Mouse (Mus musculus) liver, embryonic 13.5 days (tissue): ENCODE measurements around the gene Ctnna3. TPM values are rescaled to one million over a fixed set of nuclear protein-coding genes. Genes with fewer than 3 reads are reported as not detected.
"Not testable (repeated sequence)": the region's sequence is repeated elsewhere in the genome, so short reads cannot be mapped to it uniquely, and the experiment has no call there.

Experiments used
- ATAC-seq: fragments of 200-750 bp; cut with Nextera tagmentation; 2 replicates; pipeline ENCODE4 v1.8.0; 2017; ENCODE audit warnings: low read depth, mild to moderate bottlenecking, moderate number of reproducible peaks, moderate library complexity
- DNase-seq: peaks from one replicate; pipeline ENCODE4 v3.0.0; 2022
- H3K27ac ChIP-seq: fragments of 300-500 bp; sonication (generic); 2 replicates; pipeline ENCODE4 v1.5.1; 2015; ENCODE audit warnings: moderate library complexity, mild to moderate bottlenecking, inconsistent platforms
- H3K27me3 ChIP-seq: fragments of 300-500 bp; sonication (generic); 2 replicates; pipeline ENCODE4 v1.6.1; 2015; ENCODE audit warnings: mild to moderate bottlenecking, inconsistent platforms
- H3K36me3 ChIP-seq: fragments of 300-500 bp; sonication (generic); 2 replicates; pipeline ENCODE4 v1.6.1; 2015; ENCODE audit warnings: mild to moderate bottlenecking, inconsistent platforms
- H3K4me1 ChIP-seq: fragments of 300-500 bp; sonication (generic); replicated peaks from 2 replicates; pipeline ENCODE4 v1.6.1; 2015; ENCODE audit warnings: inconsistent platforms
- H3K4me2 ChIP-seq: fragments of 300-500 bp; sonication (generic); 2 replicates; pipeline ENCODE4 v1.6.1; 2015; ENCODE audit warnings: inconsistent platforms, mild to moderate bottlenecking, moderate library complexity
- H3K4me3 ChIP-seq: fragments of 300-500 bp; sonication (generic); replicated peaks from 2 replicates; pipeline ENCODE4 v1.5.1; 2015; ENCODE audit warnings: mild to moderate bottlenecking, inconsistent platforms
- H3K9ac ChIP-seq: fragments of 300-500 bp; sonication (generic); 2 replicates; pipeline ENCODE4 v1.6.1; 2015; ENCODE audit warnings: mild to moderate bottlenecking, inconsistent platforms
- H3K9me3 ChIP-seq: fragments of 300-500 bp; sonication (generic); replicated peaks from 2 replicates; pipeline ENCODE4 v1.6.1; 2016; ENCODE audit warnings: inconsistent platforms
- WGBS: fragments of 180-500 bp; shearing (Covaris S2); methylation state at CpG from one replicate; pipeline ENCODE4 v1.1.7; 2015; ENCODE audit not compliant: insufficient replicate concordance; 5-methylcytosine and 5-hydroxymethylcytosine counted together
- polyA plus RNA-seq: library from polyadenylated mRNA; unstranded; fragments of >200 nt; fragmentation: Nextera tagmentation; extraction: Ambion mirVana; gene quantifications from 2 replicates; pipeline ENCODE4 v1.2.1, GENCODE M21; 2015

The Ctnna3 gene
- polyA plus RNA-seq, 1 experiment from 2014 or later: 0.05 TPM

GRCm38 (mm10) chr10:64418396-64418795, 988.5 kb downstream of the Ctnna3 start:
- WGBS: 24% methylated on average over 1 of the region's 1 CpGs
- H3K9me3 ChIP-seq, H3K36me3 ChIP-seq, H3K4me2 ChIP-seq, H3K9ac ChIP-seq, DNase-seq, H3K27ac ChIP-seq, H3K4me3 ChIP-seq, H3K27me3 ChIP-seq, H3K4me1 ChIP-seq, ATAC-seq: not testable (repeated sequence)

- no peak for DNase-seq
- Histone ChIP-seq H3K4me2 (no peak overlapping the region), H3K4me1 (no peaks in the 10 kb centered on the region)
Measured at GRCm38 (mm10) chr10:64438736-64439135, 1008.8 kb downstream of the Ctnna3 start.

GRCm38 (mm10) chr10:64448624-64449023, 1018.7 kb downstream of the Ctnna3 start:
- no peaks in the 10 kb centered on the region for H3K4me1 ChIP-seq
- no peak overlapping the region for H3K9ac ChIP-seq
- H3K9me3 ChIP-seq: no peaks in the 10 kb centered on the region
- DNase-seq (no peak), ATAC-seq (no peak)
- no peak overlapping the region for H3K4me2 ChIP-seq
- no peak overlapping the region for H3K4me3 ChIP-seq
- H3K36me3 ChIP-seq: no peaks in the 10 kb centered on the region
- H3K27me3 ChIP-seq: no peaks in the 10 kb centered on the region
- WGBS: 55% methylated on average over 2 of the region's 2 CpGs
- H3K27ac ChIP-seq: no peak overlapping the region

More at GRCm38 (mm10) chr10:64438736-64439135, 1008.8 kb downstream of the Ctnna3 start:
- H3K36me3 ChIP-seq: no peaks in the 10 kb centered on the region
- no peak overlapping the region for H3K27ac ChIP-seq
- no peak for ATAC-seq
- no peak overlapping the region for H3K4me3 ChIP-seq
- H3K9ac ChIP-seq: no peak overlapping the region
- H3K27me3 ChIP-seq: no peaks in the 10 kb centered on the region
- H3K9me3 ChIP-seq: no peaks in the 10 kb centered on the region

GRCm38 (mm10) chr10:64483281-64483680, 1053.4 kb downstream of the Ctnna3 start:
- H3K4me2 ChIP-seq: no peak overlapping the region
- no peaks in the 10 kb centered on the region for H3K9me3 ChIP-seq
- no peak overlapping the region for H3K4me3 ChIP-seq
- ATAC-seq (no peak), DNase-seq (no peak)
- no peaks in the 10 kb centered on the region for H3K36me3 ChIP-seq
- 54% methylated on average over 5 of the region's 5 CpGs for WGBS
- H3K9ac ChIP-seq: no peak overlapping the region
- H3K4me1 ChIP-seq: no peaks in the 10 kb centered on the region
- H3K27me3 ChIP-seq: no peaks in the 10 kb centered on the region
- H3K27ac ChIP-seq: no peak overlapping the region

GRCm38 (mm10) chr10:64489471-64489870, 1059.6 kb downstream of the Ctnna3 start:
- no peaks in the 10 kb centered on the region for H3K9me3 ChIP-seq
- no peak overlapping the region for H3K27ac ChIP-seq
- no peak overlapping the region for H3K9ac ChIP-seq
- H3K36me3 ChIP-seq: no peaks in the 10 kb centered on the region
- no peak overlapping the region for H3K4me2 ChIP-seq
- ATAC-seq (no peak), DNase-seq (no peak)
- no peak overlapping the region for H3K4me3 ChIP-seq
- no peaks in the 10 kb centered on the region for H3K4me1 ChIP-seq
- H3K27me3 ChIP-seq: no peaks in the 10 kb centered on the region

- no peak for ATAC-seq
- no peak overlapping the region for H3K4me3 ChIP-seq
- no peaks in the 10 kb centered on the region for H3K4me1 ChIP-seq
- no peak for DNase-seq
- H3K9me3 ChIP-seq: no peaks in the 10 kb centered on the region
- no peaks in the 10 kb centered on the region for H3K36me3 ChIP-seq
- H3K9ac ChIP-seq: no peak overlapping the region
- no peak overlapping the region for H3K4me2 ChIP-seq
- H3K27ac ChIP-seq: no peak overlapping the region
- H3K27me3 ChIP-seq: no peaks in the 10 kb centered on the region
- WGBS: 72% methylated on average over 3 of the region's 3 CpGs
Measured at GRCm38 (mm10) chr10:64543647-64544046, 1113.7 kb downstream of the Ctnna3 start.

GRCm38 (mm10) chr10:64544389-64544788, 1114.5 kb downstream of the Ctnna3 start:
- DNase-seq (no peak), ATAC-seq (no peak)
- 45% methylated on average over 2 of the region's 2 CpGs for WGBS
- Histone ChIP-seq H3K9ac (no peak overlapping the region), H3K27me3 (no peaks in the 10 kb centered on the region), H3K4me1 (no peaks in the 10 kb centered on the region), H3K27ac (no peak overlapping the region), H3K4me2 (no peak overlapping the region), H3K9me3 (no peaks in the 10 kb centered on the region), H3K4me3 (no peak overlapping the region), H3K36me3 (no peaks in the 10 kb centered on the region)

- DNase-seq: no peak
- Histone ChIP-seq H3K4me3 (no peak overlapping the region), H3K27me3 (no peaks in the 10 kb centered on the region), H3K9ac (no peak overlapping the region), H3K4me1 (no peaks in the 10 kb centered on the region), H3K9me3 (no peaks in the 10 kb centered on the region), H3K27ac (no peak overlapping the region), H3K36me3 (no peaks in the 10 kb centered on the region), H3K4me2 (no peak overlapping the region)
- no peak for ATAC-seq
- 52% methylated on average over 3 of the region's 3 CpGs for WGBS
Measured at GRCm38 (mm10) chr10:64571311-64571710, 1141.4 kb downstream of the Ctnna3 start.

- no peak for ATAC-seq
- H3K27me3 ChIP-seq: no peaks in the 10 kb centered on the region
- no peak overlapping the region for H3K27ac ChIP-seq
- no peaks in the 10 kb centered on the region for H3K4me1 ChIP-seq
- H3K9ac ChIP-seq: no peak overlapping the region
- WGBS: 64% methylated on average over 2 of the region's 2 CpGs
- H3K4me3 ChIP-seq: no peak overlapping the region
- H3K9me3 ChIP-seq: no peaks in the 10 kb centered on the region
- no peak for DNase-seq
- no peak overlapping the region for H3K4me2 ChIP-seq
- no peaks in the 10 kb centered on the region for H3K36me3 ChIP-seq
Measured at GRCm38 (mm10) chr10:64588116-64588515, 1158.2 kb downstream of the Ctnna3 start.

- WGBS: 61% methylated on average over 5 of the region's 5 CpGs
- 0 out of 2 replicates have a peak, but pooled peaks cover 2% of the 10 kb centered on the region for H3K9me3 ChIP-seq
- no peaks in the 10 kb centered on the region for H3K27me3 ChIP-seq
- no peak overlapping the region for H3K4me2 ChIP-seq
- ATAC-seq (no peak), DNase-seq (no peak)
- no peak overlapping the region for H3K4me3 ChIP-seq
- H3K4me1 ChIP-seq: no peaks in the 10 kb centered on the region
- H3K36me3 ChIP-seq: no peaks in the 10 kb centered on the region
- H3K9ac ChIP-seq: no peak overlapping the region
- H3K27ac ChIP-seq: no peak overlapping the region
Measured at GRCm38 (mm10) chr10:64636760-64637159, 1206.9 kb downstream of the Ctnna3 start.

- H3K9ac ChIP-seq: no peak overlapping the region
- ATAC-seq: no peak
- 0 out of 2 replicates have a peak, but pooled peaks cover 2% of the 10 kb centered on the region for H3K9me3 ChIP-seq
- no peak overlapping the region for H3K4me3 ChIP-seq
- H3K27ac ChIP-seq: no peak overlapping the region
- no peak for DNase-seq
- H3K4me2 ChIP-seq: no peak overlapping the region
- no peaks in the 10 kb centered on the region for H3K27me3 ChIP-seq
- H3K4me1 ChIP-seq: no peaks in the 10 kb centered on the region
- H3K36me3 ChIP-seq: no peaks in the 10 kb centered on the region
Measured at GRCm38 (mm10) chr10:64639061-64639460, 1209.2 kb downstream of the Ctnna3 start.

GRCm38 (mm10) chr10:64641093-64641492, 1211.2 kb downstream of the Ctnna3 start:
- ATAC-seq (no peak), DNase-seq (no peak)
- Histone ChIP-seq H3K4me2 (no peak overlapping the region), H3K4me1 (no peaks in the 10 kb centered on the region), H3K36me3 (no peaks in the 10 kb centered on the region), H3K9ac (no peak overlapping the region), H3K4me3 (no peak overlapping the region), H3K9me3 (0 out of 2 replicates have a peak, but pooled peaks cover 2% of the 10 kb centered on the region), H3K27me3 (no peaks in the 10 kb centered on the region), H3K27ac (no peak overlapping the region)
- 64% methylated on average over 4 of the region's 4 CpGs for WGBS
